Mouse (Mus musculus): ENCODE data around the gene Atg14. TPM values are rescaled to one million over a fixed set of nuclear protein-coding genes. Genes with fewer than 3 reads are reported as not detected.
A peak's percentile ranks its signal among the peaks of the same experiment; 100 is the strongest.

The Atg14 gene
- polyA plus RNA-seq, 1 experiment from 2014 or later = 17.0 TPM

DNA sequence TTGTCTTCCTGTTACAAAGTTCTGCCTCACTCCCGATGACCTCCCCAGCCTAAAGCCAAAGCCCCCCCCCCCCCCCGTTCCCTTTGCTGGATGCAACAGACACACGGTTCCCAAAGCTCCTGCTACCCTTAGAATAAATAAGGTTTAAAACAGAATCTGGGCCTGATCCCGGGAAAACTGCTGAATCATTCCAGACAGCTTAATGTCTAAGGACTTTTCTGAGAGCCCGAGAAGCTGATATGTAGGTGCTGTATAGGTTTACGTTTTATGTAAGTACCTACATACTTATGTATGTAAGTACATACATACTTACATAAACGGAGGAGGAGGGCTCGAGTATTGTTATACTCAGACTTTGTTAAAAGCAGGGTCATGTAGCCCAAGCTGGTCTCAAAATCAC, 45.1 kb downstream of the Atg14 start:
- 66% methylated on average over 8 of the region's 8 CpGs for WGBS
- Histone ChIP-seq H3K27ac (replicated peaks) (no peak overlapping the region), H3K4me2 (replicated peaks) (no peak overlapping the region), H3K27me3 (no peaks in the 10 kb centered on the region), H3K4me1 (no peaks in the 10 kb centered on the region), H3K4me3 (replicated peaks) (no peak overlapping the region), H3K9ac (no peak overlapping the region), H3K9me3 (replicated peaks) (no peaks in the 10 kb centered on the region), H3K36me3 (peaks cover 3% of the 10 kb centered on the region; the same call in 1 of the 2 replicates)
- ATAC-seq (ENCODE audit: insufficient number of reproducible peaks, low FRiP score, low TSS enrichment, low read depth) = no peak

DNA sequence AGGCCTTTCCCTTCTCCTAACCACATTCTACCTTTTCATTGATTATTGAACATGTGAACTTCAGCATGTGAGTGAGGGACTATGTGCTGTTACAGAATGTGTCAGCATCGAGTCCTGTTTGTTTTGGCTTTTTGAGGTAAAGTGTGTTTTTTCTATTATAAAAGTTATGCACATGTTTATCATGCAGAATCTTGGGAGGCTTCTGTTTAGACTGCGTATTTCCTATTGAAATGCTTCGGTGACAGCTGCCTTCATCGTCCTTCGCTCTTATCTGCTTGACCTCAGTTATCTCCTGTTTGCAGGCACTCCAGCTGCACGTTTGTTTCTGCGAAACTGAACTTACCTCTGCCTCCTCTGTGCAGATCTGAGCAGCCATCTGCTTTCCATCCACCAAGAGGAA, 48.1 kb downstream of the Atg14 start:
- H3K9me3 ChIP-seq (replicated peaks) = no peaks in the 10 kb centered on the region
- H3K4me2 ChIP-seq (replicated peaks) = no peak overlapping the region
- 85% methylated on average over 7 of the region's 7 CpGs for WGBS
- no peak for ATAC-seq (ENCODE audit: insufficient number of reproducible peaks, low FRiP score, low TSS enrichment, low read depth)
- H3K27me3 ChIP-seq = no peaks in the 10 kb centered on the region
- H3K9ac ChIP-seq = no peak overlapping the region
- peaks cover 3% of the 10 kb centered on the region; the same call in 1 of the 2 replicates for H3K36me3 ChIP-seq
- H3K4me3 ChIP-seq (replicated peaks) = no peak overlapping the region
- H3K27ac ChIP-seq (replicated peaks) = no peak overlapping the region
- H3K4me1 ChIP-seq = no peaks in the 10 kb centered on the region

DNA sequence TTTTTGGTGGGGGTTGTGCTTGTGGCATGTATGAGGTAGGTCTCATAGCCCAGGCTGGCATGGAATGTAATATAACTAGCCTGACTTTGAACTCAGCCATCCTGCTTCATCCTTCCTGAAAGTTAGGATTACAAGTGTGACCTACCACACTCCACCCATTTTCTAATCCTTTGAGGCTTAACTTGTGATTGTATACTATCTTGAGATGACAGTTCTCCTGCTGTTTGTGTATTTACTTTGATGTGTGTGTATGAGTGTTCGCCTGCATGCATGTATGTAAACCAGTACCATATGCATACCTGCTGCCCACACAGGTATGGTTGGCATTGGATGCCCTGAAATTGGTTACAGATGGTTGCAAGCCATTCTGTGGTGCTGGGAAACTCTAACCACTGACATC, 48.8 kb downstream of the Atg14 start:
- 71% methylated on average over 1 of the region's 1 CpGs for WGBS
- H3K27me3 ChIP-seq = no peaks in the 10 kb centered on the region
- no peaks in the 10 kb centered on the region for H3K9me3 ChIP-seq (replicated peaks)
- H3K27ac ChIP-seq (replicated peaks) = no peak overlapping the region
- H3K36me3 ChIP-seq = peaks cover under 1% of the 10 kb centered on the region; the same call in 1 of the 2 replicates
- ATAC-seq (ENCODE audit: insufficient number of reproducible peaks, low FRiP score, low TSS enrichment, low read depth) = no peak
- H3K4me2 ChIP-seq (replicated peaks) = no peak overlapping the region
- H3K9ac ChIP-seq = no peak overlapping the region
- no peaks in the 10 kb centered on the region for H3K4me1 ChIP-seq
- no peak overlapping the region for H3K4me3 ChIP-seq (replicated peaks)

DNA sequence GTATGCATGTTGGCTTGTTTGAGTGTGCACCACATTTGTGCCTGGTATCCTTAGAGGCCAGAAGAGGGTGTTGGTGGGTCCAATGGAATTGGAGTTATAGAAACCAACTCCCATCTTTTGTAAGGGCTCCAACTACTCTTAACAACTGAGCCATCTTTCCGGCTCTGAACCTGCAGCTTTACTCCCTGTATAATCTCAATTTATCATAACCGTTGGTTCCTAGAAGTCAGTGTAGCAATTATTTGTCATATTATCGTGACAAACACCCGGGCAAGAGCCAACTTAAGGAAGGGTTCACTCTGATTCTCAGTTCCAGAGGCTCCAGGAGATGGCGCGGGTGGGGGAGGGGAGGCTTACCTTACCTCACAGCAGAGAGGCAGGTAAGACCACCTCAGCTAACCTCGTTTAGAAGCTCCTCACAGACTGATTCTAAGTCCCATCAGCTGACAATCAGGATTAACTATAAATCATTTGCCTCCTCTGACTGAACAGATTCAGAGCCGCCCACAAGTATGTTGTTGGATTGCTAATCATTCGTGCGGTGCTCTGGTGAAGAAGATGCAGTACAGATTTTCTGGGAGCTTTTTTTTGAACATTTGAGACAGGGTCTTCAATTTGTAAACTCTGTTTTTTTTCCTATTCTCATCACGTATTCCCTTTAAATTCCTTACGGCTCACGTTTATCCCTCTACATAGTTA, 49.5 kb downstream of the Atg14 start:
- H3K9ac ChIP-seq = no peak overlapping the region
- H3K4me2 ChIP-seq (replicated peaks) = no peak overlapping the region
- H3K4me3 ChIP-seq (replicated peaks) = no peak overlapping the region
- no peak for ATAC-seq (ENCODE audit: insufficient number of reproducible peaks, low FRiP score, low TSS enrichment, low read depth)
- no peak overlapping the region for H3K27ac ChIP-seq (replicated peaks)
- WGBS = 69% methylated on average over 13 of the region's 13 CpGs
- H3K9me3 ChIP-seq (replicated peaks) = no peaks in the 10 kb centered on the region
- H3K27me3 ChIP-seq = no peaks in the 10 kb centered on the region
- H3K36me3 ChIP-seq = no peaks in the 10 kb centered on the region
- no peaks in the 10 kb centered on the region for H3K4me1 ChIP-seq

DNA sequence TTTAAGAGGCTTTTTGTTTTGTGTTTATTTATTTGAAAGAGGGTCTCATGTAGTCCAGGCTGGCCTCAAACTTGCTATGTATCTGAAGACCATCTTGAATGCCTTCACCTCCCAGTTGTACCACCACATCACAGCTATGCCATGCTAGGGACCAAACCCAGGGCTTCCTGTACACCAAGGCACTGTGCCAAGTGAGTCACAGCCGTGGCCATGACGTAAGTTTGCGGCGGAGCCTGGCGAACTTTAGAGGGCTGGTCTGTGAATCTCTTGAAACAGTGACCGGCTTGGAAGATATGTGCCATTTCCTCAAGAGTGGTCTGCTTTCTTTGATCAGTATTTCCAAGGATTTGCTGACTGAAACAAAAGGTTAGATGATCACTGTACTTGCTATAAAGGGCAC, 51.8 kb downstream of the Atg14 start:
- ATAC-seq (ENCODE audit: insufficient number of reproducible peaks, low FRiP score, low TSS enrichment, low read depth) = no peak
- WGBS = 78% methylated on average over 6 of the region's 6 CpGs
- H3K9me3 ChIP-seq (replicated peaks) = no peaks in the 10 kb centered on the region
- H3K27ac ChIP-seq (replicated peaks) = no peak overlapping the region
- no peaks in the 10 kb centered on the region for H3K4me1 ChIP-seq
- no peaks in the 10 kb centered on the region for H3K36me3 ChIP-seq
- no peak overlapping the region for H3K4me3 ChIP-seq (replicated peaks)
- no peaks in the 10 kb centered on the region for H3K27me3 ChIP-seq
- no peak overlapping the region for H3K4me2 ChIP-seq (replicated peaks)
- H3K9ac ChIP-seq = no peak overlapping the region

DNA sequence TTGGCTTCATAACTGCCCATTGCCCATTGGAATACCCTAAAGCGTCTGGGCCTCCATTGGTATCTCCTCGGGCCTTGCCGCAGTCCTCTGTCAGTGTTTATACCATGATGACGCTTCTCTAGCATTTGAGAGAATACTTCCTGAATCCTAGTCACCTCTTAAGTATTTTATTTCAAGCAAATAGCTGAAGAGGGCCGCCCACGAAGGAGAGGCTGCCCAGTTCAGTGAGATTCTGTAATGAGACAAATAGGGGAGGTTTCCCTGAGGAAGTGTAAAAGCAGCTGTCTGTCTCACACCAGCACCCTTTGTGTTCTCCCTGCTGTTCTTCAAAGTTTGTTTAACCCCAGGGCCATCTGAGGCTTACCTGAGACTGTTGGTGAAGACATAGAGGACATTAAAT, 53.7 kb downstream of the Atg14 start:
- H3K4me1 ChIP-seq = no peaks in the 10 kb centered on the region

DNA sequence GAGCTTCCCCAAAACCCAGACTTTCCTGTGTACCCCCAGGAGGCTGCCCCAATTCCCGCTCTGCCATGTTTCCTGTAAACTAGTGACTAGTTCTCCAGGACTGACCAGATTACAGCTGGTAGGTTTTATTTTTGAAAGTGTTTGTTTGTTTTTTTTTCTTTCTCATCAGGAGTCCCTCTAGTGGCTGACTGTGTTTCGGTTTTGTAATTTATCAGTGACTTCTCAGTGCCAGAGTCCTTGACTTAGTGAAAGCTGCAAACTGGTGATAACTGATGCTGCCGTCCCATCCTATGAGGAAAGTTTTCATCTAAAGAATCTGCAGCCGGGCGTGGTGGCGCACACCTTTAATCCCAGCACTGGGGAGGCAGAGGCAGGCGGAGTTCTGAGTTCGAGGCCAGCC, 54.8 kb downstream of the Atg14 start:
- no peak overlapping the region for H3K9ac ChIP-seq
- no peaks in the 10 kb centered on the region for H3K36me3 ChIP-seq
- 90% methylated on average over 8 of the region's 8 CpGs for WGBS
- H3K27ac ChIP-seq (replicated peaks) = 0 out of 2 replicates have a peak overlapping the region, but pooled peaks have one; percentile 11
- H3K27me3 ChIP-seq = no peaks in the 10 kb centered on the region
- no peaks in the 10 kb centered on the region for H3K9me3 ChIP-seq (replicated peaks)
- H3K4me3 ChIP-seq (replicated peaks) = no peak overlapping the region
- no peaks in the 10 kb centered on the region for H3K4me1 ChIP-seq
- H3K4me2 ChIP-seq (replicated peaks) = no peak overlapping the region
- ATAC-seq (ENCODE audit: insufficient number of reproducible peaks, low FRiP score, low TSS enrichment, low read depth) = no peak

More for the DNA sequence above, 53.7 kb downstream of the Atg14 start:
- Histone ChIP-seq H3K9me3 (replicated peaks) (no peaks in the 10 kb centered on the region), H3K4me3 (replicated peaks) (no peak overlapping the region), H3K36me3 (no peaks in the 10 kb centered on the region), H3K27ac (replicated peaks) (no peak overlapping the region), H3K27me3 (no peaks in the 10 kb centered on the region), H3K4me2 (replicated peaks) (no peak overlapping the region), H3K9ac (no peak overlapping the region)
- 74% methylated on average over 6 of the region's 6 CpGs for WGBS
- ATAC-seq (ENCODE audit: insufficient number of reproducible peaks, low FRiP score, low TSS enrichment, low read depth) = no peak

DNA sequence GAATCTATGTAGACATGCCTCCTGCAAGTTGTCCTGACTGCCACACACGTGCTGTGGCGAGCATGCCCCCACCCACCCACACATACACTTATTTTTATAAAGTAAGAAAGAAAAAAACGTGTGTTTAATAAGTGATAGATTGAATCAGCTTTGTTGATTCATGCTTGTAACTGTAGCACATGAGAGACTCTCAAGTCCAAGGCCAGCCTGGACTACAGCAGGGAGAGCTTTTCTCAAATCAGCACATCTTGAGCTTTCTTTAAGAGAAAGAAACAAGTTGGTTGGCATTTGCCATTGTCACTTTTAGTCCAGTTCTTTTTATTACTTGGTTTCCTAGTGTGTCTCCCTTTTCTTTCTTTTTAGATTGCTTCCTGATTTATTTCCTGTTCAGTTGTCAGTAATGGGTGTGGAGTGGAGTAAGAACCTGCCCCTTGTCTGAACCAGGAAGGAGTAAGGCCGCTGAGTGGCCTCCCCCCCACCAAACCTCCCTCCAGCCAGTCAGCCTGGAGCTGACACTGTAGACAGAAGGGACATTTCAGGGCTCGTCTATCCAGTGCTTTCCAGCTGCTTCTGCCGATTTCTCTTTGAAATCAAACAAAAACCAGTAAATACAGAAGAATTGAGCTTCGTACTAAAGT, 55.5 kb downstream of the Atg14 start:
- 53% methylated on average over 7 of the region's 7 CpGs for WGBS
- H3K9ac ChIP-seq = no peak overlapping the region
- H3K27ac ChIP-seq (replicated peaks) = 0 out of 2 replicates have a peak overlapping the region, but pooled peaks have one; percentile 11
- ATAC-seq (ENCODE audit: insufficient number of reproducible peaks, low FRiP score, low TSS enrichment, low read depth) = no peak
- H3K36me3 ChIP-seq = no peaks in the 10 kb centered on the region
- H3K9me3 ChIP-seq (replicated peaks) = no peaks in the 10 kb centered on the region
- no peak overlapping the region for H3K4me2 ChIP-seq (replicated peaks)
- no peaks in the 10 kb centered on the region for H3K4me1 ChIP-seq
- H3K27me3 ChIP-seq = no peaks in the 10 kb centered on the region
- H3K4me3 ChIP-seq (replicated peaks) = no peak overlapping the region

DNA sequence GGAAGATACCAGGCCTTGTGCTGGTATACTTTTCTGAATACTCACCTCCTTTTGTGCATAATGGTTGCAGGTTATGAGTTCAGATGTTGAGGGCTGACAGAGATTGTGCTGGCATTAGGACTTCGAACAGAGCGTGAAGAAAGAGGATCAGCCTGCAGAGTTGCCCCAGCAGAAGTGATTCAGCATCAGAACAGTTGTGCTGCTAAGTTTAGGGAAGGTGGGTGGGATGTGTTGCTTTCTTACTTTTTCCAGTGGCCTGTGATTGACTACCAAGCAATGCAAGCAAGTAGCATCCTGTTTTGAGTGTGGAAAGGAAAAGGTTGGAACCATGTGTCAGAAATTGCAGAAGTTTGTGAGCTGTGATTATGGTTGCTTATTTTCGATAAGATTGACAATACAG, 56.8 kb downstream of the Atg14 start:
- Histone ChIP-seq H3K36me3 (no peaks in the 10 kb centered on the region), H3K27me3 (no peaks in the 10 kb centered on the region), H3K9me3 (replicated peaks) (no peaks in the 10 kb centered on the region), H3K4me1 (no peaks in the 10 kb centered on the region), H3K9ac (no peak overlapping the region), H3K27ac (replicated peaks) (no peak overlapping the region), H3K4me2 (replicated peaks) (no peak overlapping the region), H3K4me3 (replicated peaks) (no peak overlapping the region)
- no peak for ATAC-seq (ENCODE audit: insufficient number of reproducible peaks, low FRiP score, low TSS enrichment, low read depth)
- WGBS = 94% methylated on average over 3 of the region's 3 CpGs

DNA sequence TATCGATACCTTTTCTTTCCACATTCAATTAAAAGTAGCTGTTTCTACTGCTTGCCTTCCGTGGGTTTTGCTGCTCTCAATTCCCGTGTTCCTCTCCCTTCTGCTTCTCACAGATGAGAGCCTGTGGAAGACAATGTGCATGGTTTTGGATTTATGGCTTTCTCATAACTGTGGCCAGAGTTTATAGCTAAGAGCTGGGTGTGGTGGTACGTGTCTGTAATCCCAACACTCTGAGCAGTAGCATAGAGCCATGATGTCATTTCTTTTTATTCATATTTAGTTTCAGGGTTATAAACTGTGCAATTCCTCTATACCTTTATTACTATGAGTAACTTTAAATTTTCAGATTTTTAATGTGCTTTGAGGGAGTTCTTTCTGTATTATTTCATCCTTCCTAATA, 60.2 kb downstream of the Atg14 start:
- WGBS = 76% methylated on average over 4 of the region's 4 CpGs
- Histone ChIP-seq H3K27me3 (no peaks in the 10 kb centered on the region), H3K4me1 (no peaks in the 10 kb centered on the region), H3K9ac (no peak overlapping the region), H3K4me2 (replicated peaks) (no peak overlapping the region), H3K27ac (replicated peaks) (no peak overlapping the region), H3K36me3 (no peaks in the 10 kb centered on the region; the same call in 1 of the 2 replicates), H3K4me3 (replicated peaks) (no peak overlapping the region), H3K9me3 (replicated peaks) (no peaks in the 10 kb centered on the region)
- ATAC-seq (ENCODE audit: insufficient number of reproducible peaks, low FRiP score, low TSS enrichment, low read depth) = no peak

DNA sequence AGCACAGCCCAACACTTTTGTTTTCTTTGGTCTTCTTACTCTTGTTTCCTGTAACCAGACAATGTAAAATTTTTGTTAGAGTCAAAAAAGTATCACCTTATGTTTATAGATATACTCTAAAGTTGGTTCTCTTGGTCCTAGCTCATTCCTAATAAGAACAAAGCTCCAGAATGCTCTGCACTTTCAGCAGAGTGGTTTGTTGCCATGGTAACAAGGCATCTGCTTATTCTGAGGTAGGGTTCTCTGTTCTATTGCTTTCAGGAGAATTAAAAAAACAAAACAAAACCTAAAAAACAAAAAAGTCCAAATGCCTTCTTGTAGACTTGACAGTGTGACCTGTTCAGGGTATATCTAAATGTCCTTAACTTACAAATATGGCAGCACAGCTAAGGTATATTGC, 62.4 kb downstream of the Atg14 start:
- Histone ChIP-seq H3K4me2 (replicated peaks) (no peak overlapping the region), H3K9me3 (replicated peaks) (no peaks in the 10 kb centered on the region), H3K9ac (no peak overlapping the region)

DNA sequence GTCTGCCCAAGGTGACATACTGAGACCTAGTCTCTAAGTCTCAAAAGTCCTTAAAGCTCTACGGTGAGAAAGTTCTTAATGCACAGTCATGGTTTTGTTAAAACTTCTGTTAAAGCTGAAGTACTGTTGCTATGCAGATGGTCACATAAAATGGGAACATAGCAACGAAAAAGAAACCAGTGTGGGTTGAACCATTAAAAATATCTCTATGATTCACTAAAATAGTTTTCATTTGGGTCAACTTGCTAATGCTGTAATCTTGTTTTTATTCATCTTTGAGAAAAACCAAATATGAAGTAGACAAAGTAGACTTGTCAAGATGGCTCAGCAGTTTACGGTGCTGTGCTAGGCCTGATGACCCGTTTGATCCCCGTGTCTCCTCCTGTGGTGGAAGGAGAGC, 63.8 kb downstream of the Atg14 start:
- Histone ChIP-seq H3K4me2 (replicated peaks) (no peak overlapping the region), H3K9me3 (replicated peaks) (no peaks in the 10 kb centered on the region), H3K27ac (replicated peaks) (no peak overlapping the region), H3K27me3 (no peaks in the 10 kb centered on the region), H3K36me3 (peaks cover 6% of the 10 kb centered on the region; the same call in 1 of the 2 replicates), H3K4me1 (no peaks in the 10 kb centered on the region), H3K4me3 (replicated peaks) (no peak overlapping the region), H3K9ac (no peak overlapping the region)
- 91% methylated on average over 5 of the region's 5 CpGs for WGBS
- ATAC-seq (ENCODE audit: insufficient number of reproducible peaks, low FRiP score, low TSS enrichment, low read depth) = no peak

More for the DNA sequence above, 62.4 kb downstream of the Atg14 start:
- H3K36me3 ChIP-seq = peaks cover 6% of the 10 kb centered on the region; the same call in 1 of the 2 replicates
- no peak for ATAC-seq (ENCODE audit: insufficient number of reproducible peaks, low FRiP score, low TSS enrichment, low read depth)
- no peaks in the 10 kb centered on the region for H3K27me3 ChIP-seq
- no peak overlapping the region for H3K4me3 ChIP-seq (replicated peaks)
- H3K4me1 ChIP-seq = no peaks in the 10 kb centered on the region
- H3K27ac ChIP-seq (replicated peaks) = no peak overlapping the region

All from embryonic facial prominence, embryonic 15.5 days (tissue).